Mouse (Mus musculus) heart, postnatal 10 days (tissue): ENCODE data around the gene Wdr46. TPM values are rescaled to one million over a fixed set of nuclear protein-coding genes. Genes with fewer than 3 reads are reported as not detected.
"Not testable (repeated sequence)": the region's sequence is repeated elsewhere in the genome, so short reads cannot be mapped to it uniquely, and the experiment has no call there.

Source experiments
- DNase-seq, 2 experiments: peaks; one replicate each; pipeline ENCODE4 v3.0.0; 2021
- intact Hi-C: fragments of 180-260 bp; cut with DNase I; formaldehyde crosslinking; loops from one replicate; pipeline ENCODE4 v1.15.1; 2025
- total RNA-seq, 2 experiments: library from RNA; stranded (reverse); gene quantifications; 2 replicates each; pipeline ENCODE4 v1.2.3; 2021

The Wdr46 gene
- 10 to 100 TPM; 12.4 to 12.6 TPM for total RNA-seq

DNA sequence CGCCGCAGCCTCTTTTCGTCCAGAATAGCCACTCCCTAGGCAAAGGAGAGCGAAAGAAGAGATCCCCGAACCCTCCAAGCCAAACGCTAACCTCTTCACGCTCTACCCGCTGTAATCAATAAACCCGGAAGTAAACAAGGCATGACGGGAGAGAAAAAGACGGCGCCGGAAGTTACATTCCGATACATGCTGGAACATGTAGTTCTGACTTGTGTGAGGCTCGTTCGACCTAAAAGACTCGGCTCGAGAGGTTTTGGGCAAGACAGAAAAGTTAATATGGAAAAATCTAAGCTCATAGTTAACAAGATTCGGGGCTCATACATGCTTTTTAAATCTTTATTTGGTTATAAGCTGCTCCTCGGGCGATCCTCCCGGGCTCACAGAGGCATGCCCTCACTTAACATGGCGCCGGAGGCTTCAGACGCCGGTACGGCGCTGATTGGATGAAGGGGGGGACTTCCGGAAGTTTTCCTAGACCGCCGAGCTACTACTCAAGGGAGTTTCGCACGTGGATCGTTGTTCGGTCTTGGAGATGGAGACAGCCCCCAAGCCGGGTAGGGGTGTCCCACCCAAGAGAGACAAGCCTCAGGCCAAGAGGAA, at the start of gene Wdr46, which contains the start of gene Pfdn6:
TSS of gene Wdr46 (plus strand) at position 455 of the 600 bp plus-strand sequence.
TSS of gene Pfdn6 (minus strand) at position 138 of the 600 bp plus-strand sequence.
- intact Hi-C loops, result no loop called here
- DNase-seq, result peak; percentile 91 to 93

DNA sequence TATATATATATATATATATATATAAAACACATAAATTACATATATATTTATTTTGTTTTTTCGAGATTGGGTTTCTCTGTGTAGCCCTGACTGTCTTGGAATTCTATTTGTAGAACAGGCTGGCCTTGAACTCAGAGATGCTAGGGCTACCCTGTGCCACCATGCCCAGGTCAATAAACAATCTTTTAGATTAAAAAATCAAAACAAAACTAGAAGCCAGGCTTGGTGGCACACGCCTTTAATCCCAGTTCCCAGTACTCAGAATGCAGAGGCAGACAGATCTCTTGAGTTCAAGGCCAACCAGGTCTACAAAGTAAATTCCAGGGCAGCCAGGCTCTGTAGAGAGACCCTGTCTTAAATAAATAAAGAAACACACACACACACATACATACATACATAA, 49.1 kb upstream of the Wdr46 start:
- no peak for DNase-seq

DNA sequence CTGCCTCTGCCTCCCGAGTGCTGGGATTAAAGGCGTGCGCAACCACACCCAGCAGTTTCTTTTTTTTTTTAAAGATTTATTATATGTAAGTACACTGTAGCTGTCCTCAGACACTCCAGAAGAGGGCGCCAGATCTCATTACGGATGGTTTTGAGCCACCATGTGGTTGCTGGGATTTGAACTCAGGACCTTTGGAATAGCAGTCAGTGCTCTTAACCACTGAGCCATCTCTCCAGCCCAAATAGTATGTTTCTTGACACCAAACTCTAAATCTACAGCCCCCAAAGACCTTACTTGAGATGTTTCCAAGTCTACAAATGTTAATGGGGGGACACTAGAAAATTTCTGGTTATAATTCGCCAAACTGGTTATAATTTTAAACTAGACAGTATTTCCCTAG, 48.6 kb upstream of the Wdr46 start:
- DNase-seq, intact Hi-C loops: not testable (repeated sequence)

More for the DNA sequence above, 49.1 kb upstream of the Wdr46 start:
- intact Hi-C loops, result no loop called here

DNA sequence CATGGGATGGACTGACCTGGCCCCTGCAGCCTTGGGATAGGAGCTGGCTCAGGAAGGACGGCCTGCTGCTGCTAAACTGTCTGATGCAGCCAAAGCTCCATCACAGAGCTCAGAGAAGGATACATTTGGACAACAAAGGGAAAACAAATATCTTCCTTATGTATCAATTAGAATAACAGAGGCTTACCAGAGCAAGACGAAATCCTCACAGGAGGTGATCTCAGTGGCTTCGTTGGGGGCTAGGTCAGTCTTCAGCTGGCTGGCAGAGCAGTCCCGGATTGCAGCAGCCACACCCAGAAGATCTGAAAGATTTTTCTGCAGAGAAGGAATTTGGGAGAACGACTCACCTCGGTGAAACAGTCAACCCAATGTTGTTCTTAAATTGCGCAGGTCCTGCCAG, 48.0 kb upstream of the Wdr46 start:
- DNase-seq, result no peak
- intact Hi-C loops, result no loop called here

DNA sequence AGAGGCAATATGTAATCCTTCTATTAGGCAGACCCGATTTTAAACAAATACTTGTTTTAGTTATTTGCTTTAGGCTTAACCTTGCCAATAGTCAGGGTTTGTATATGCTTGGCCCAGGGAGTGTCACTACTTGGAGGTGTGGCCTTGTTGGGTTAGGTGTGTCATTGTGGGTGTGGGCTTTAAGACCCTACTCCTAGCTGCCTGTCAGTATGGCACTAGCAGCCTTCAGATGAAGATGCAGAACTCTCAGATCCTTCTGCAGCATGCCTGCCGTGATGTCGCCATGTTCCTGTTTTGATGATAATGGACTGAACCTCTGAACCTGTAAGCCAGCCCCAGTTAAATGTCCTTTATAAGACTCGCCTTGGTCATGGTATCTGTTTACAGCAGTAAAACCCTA, 47.4 kb upstream of the Wdr46 start:
- intact Hi-C loops, DNase-seq: not testable (repeated sequence)

DNA sequence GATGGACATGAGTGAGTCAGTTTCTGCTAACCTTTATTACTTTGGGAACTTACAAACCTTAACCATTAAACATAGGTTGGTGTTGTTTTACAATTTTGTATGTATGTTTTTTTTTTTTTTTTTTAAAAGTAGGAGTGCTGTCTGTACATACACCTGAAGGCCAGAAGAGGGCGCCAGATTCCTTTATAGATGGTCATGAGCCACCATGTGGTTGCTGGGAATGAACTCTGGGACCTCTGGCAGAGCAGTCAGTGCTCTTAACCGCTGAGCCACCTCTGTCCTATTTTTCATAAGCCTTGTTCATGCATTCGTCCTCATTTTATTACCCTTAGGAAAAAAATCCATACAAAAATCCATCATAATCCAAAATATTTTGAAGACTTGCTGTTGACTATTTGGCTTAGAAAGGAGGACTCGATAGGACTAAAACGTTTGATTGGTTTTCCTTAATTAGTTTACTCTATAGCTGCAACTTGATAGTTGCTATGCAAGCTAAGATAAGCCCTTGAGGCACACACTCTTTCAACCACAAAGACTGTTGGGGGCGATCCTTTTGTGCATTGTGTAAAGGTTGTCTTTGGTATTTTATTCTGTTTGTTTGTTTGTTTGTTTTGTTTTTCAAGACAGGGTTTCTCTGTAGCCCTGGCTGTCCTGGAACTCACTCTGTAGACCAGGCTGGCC, 43.2 kb upstream of the Wdr46 start:
- intact Hi-C loops, result no loop called here

DNA sequence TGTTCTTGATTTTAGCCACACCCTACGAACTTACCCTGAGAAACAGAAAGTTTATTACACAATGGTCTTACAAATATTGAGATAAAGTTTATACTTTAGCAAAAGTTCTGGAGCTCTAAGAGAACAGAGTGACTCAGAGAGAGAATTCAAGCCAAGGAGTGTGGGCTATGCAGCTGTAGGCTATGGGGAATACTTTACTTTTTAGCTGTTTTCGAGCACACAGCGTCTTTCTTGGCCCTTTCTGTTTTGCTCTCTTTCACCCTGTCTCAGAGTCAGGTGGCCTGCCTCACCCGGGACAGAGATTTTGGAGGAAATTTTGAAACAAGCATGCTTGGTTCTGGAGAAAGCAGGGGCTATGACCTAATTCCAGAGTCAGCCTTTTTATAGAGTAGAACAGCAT, 42.3 kb upstream of the Wdr46 start:
- DNase-seq, intact Hi-C loops: not testable (repeated sequence)

More for the DNA sequence above, 43.2 kb upstream of the Wdr46 start:
- DNase-seq, result no peak

DNA sequence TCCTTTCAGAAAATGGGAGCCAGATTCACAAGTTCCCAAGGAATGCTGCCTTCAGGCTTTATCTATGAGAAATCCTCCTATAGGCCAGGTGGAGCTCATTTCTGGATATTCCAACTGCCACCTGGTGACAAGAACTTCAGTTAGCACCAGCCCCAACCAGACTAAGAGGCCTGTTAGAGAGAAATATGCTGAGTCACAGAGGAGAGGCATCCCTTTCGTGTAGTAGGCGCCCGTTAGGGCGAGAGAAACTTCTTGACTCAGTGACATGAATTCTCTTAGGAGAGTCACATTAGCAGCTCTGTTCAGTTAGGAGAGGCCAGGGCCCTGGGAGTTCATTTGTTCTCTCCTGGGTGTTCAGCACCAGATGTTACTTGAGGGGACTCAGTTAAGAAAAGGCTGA, 40.8 kb upstream of the Wdr46 start:
- intact Hi-C loops, result no loop called here
- no peak for DNase-seq

DNA sequence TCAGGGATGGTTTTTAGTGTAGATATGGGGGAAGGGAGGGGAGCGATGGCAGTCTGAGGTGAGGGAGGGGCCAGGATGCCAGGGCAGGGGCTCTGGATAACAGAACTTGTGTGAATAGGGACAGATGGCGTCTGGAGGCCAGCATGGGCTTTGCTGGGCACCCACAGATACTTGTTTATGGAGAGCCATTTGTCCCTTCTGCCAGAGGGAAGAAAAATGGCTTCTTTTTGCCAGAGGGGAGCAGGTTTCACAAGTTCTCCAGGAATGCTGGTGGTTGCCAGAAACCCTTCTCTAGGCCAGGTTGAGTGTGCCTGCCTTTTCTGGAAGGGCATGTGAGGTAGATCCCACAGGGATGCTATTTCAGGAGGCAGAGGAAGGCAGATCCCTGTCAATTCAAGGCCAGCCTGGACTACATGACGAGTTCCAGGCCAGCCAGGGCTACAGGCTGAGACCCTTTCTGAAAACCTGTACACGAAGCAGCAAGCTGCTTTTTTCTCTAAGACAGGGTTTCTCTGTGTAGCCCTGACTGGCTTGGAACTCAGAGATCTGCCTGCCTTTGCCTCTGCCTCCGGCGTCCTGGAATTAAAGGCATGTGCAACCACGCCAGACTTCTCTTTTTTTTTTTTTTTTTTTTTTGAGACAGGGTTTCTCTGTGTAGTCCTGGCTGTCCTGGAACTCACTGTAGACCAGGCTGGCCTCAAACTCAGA, 40.0 kb upstream of the Wdr46 start:
- DNase-seq, result no peak
- intact Hi-C loops, result no loop called here

DNA sequence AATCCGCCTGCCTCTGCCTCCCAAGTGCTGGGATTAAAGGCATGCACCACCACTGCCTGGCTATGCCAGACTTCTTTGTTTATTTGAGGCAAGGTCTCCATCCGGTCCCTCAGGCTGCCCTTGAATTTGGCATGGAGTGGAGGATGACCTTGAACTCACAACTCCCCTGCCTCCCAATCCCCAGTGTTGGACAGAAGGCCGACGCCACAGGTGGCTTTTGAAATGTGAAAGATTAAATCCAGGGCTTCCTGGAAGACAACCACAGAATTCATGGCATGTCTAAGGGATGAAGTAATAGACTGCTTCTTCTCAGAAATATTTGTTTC, 39.5 kb upstream of the Wdr46 start:
- no peak for DNase-seq
- intact Hi-C loops, result no loop called here

DNA sequence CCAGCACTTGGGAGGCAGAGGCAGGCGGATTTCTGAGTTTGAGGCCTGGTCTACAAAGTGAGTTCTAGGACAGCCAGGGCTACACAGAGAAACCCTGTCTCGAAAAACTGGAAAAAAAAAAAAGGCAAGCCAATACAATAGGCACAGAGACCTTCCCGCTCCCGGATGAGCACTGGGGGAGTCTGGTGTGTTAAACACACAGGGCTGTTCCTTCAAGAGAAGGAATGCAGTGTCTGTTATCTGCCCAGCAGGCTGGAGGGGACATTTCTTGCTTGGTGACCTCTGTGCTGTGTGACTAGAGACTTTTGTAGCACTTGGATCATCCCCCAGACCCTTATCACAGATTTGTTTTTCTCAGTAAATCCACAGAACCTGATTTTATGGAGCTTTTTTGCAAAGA, 38.8 kb upstream of the Wdr46 start:
- intact Hi-C loops, result no loop called here
- no peak for DNase-seq

DNA sequence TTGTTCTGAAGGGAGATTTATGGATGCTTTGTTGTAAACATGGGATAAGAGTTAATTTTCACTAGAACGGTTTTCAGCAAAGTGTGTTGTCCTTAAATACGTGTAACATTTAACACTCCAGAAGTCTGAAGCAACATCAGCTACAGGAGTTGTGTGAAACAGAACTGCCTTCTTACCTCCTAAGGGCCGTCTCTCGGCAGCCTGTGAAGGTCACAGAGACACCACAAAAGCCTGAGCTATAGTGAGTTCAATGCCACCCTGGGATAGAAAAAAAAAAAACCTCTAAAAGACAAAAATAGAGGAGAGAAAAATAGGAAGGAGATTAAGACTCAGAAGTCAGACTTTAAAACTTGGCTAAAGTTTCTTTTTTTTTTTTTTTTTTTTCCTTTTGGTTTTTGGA, 38.4 kb upstream of the Wdr46 start:
- intact Hi-C loops, result no loop called here
- no peak for DNase-seq

DNA sequence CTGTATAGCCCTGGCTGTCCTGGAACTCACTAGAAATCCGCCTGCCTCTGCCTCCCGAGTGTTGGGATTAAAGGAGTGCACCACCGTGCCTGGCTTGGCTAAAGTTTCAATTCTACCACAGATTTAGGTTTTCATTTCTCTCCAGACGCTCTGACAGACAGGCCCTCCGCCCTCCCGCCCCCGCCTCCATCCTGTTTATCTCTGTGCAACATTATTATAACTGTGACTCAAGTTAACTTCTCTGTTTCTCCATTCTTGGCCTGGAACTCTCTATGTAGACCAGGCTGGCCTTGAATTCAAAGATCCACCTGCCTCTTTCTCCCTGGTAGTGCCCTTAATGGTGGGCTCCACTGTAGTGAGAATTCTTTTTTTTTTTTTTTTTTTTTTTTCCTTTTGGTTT, 38.0 kb upstream of the Wdr46 start:
- no peak for DNase-seq
- intact Hi-C loops, result no loop called here

DNA sequence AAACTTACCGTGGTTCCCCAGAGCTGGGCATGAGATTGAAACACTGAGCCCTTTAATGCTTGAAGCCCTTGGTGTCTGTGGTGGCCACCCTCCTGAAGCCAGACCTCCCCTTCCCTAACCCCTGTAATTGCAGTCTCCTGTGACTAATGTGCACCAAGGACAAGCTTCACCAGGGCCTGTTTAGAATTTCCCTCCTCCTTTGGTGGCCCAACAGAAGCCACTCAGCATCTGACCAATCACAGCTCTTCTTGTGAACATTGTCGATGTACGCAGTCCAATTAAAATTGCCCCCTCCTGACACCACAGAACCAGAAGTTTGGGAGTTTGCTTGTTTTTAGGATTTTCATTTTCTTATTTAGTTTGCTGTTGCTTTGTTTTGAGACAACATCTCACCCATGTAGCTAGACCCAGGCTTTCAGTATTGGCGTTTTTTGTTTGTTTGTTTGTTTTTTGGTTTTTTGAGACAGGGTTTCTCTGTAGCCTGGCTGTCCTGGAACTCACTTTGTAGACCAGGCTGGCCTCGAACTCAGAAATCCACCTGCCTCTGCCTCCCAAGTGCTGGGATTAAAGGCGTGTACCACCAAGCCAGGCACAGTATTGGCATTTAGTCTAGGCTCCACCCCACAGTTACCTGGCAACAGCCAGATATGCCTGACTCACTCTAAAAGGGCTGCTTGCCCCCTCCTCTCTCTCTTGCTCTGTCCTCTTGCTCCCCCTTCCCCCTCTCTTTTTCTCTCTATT, 36.4 kb upstream of the Wdr46 start:
- DNase-seq, intact Hi-C loops: not testable (repeated sequence)

DNA sequence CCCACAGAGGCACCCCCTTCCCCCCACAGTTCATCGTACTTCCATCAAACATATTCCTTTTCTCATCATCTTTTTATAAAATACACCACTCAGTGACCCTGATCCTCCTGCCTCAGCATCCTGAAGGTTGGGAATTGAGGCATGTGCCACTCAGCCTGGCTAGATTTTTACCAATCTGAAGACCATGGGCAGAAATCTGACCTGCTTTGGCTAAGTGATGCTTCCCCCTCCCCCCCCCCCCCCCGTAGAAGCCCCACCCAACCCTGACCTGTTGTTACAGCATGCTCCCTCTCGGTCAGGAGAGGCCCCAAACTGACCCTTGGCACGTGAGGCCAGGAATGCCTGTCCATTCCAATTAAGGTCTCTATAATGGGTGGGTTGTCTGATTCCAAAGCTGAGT, 35.6 kb upstream of the Wdr46 start, which contains the start of gene Platr17:
TSS of gene Platr17 (plus strand) at position 301 of the 400 bp plus-strand sequence.
- intact Hi-C loops, DNase-seq: not testable (repeated sequence)

DNA sequence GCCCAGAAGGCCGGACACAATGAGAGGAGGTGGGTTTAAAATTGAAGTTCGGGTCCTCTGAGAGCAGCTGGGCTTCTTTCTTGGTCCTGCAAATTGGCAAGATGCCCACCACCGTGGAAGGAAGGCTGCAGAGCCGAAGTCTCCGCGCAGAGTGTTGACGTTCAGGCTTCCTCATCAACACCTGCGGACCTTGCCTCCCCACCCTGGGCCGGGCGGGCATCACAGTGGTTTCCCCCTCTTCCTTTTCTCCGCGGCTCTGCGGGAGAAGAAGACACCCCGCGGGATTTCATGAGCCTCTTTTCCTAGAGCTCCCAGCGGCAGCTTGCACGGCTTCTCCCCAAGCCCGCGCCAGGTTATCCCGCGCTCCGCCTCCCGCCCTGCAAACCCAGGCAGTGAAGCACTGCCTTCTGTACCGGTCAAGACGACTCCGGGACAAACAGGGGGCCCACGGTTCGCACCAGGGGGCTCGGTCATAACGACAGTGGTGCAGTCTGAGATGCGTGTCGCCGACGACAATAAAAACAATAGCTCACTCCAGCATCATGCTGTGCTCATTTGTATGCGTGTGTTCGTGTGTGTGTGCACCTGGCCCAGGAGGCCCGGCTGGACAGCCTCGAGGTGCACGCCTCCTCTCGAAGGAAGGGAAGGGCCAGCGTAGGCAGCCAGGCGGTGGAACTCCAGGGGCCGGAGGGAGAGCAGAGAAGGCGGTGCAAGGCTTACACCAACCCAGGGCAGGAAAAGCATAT, 32.0 kb upstream of the Wdr46 start:
- intact Hi-C loops, result no loop called here
- DNase-seq, result peak; percentile 50 to 56

DNA sequence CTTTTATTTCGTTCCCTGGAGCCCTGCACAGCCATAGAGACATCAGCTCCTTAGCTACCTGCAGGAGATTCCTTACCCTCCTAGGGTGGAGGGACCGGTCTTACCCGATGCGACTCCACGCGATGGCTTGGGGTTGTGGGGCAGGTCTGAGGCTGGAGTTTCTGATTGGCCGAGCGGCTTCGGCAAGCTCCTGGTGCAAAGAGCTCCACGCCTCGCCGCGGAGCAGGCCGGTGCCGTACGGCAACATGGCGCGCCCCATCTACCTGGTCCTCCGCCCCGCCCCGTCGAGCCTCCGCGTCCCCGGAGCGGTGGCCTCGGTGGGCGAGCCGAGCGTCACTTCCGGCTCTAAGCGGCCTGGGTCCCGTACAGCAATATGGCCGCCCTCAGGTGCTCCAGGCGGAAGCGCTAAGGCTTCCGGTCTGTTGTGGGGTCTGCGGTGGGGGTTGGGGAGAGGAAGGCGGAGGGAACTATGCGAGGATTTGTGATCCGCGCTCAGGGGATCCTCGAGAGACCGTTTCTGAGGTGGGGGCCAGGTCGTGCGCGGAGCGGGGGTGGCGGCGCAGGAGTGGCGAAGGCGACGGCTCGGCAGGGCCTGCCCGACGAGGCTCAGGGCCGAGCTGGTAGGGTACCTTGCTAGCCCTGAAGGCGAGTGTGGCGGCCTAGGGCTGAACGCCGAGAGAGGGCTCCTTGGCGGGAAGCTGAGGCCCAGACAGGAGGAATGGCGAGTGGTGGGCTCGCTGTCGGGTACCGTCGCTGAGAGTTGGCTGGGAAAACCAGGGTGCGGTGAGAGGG, 31.2 kb upstream of the Wdr46 start, which contains the start of gene Daxx:
TSS of gene Daxx (plus strand) at position 338 of the 792 bp plus-strand sequence.
- peak; percentile 99 for DNase-seq
- intact Hi-C loops, result no loop called here

DNA sequence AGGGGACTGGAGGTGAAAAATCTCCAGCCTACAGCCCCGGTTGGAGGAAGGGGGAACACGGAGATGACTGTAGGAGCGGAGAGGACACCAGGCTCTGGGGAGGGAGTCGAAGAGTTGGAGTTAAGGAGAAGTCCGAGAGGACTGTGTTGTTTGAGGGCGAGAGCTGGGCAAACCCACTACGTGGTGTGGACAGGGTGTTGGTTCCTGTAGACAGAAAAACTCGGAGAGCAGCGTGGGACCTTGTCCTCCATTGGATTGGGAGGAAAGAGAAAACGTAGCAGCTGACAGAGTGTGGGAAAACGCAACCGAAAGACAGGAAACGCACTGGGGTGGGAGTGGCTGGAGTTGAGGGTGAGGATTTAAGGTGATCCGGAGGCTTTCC, 30.6 kb upstream of the Wdr46 start:
- DNase-seq, result peak; percentile 65 to 66
- intact Hi-C loops, result no loop called here

DNA sequence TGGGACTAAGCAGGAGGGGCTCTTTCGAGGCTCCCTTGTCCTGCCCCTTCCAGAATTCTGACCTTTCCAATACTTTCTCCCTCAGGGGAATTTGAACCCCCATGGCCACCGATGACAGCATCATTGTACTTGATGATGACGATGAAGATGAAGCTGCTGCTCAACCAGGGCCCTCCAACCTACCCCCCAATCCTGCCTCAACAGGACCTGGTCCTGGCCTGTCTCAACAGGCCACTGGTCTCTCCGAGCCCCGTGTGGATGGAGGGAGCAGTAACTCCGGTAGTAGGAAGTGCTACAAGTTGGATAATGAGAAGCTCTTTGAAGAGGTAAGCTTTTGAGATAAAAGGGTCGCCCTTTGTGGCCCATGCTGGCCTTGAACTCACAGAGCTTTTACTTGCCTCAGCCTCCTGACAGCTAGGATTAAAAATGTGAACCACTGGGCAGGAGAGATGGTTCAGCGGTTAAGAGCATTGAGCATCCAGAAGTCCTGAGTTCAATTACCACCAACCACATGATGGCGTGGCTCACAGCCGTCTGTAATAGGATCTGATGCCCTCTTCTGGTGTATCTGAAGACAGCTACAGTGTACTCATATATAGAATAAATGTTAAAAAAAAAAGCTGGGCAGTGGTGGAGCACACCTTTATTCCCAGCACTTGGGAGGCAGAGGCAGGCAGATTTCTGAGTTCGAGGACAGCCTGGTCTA, 30.0 kb upstream of the Wdr46 start:
- intact Hi-C loops, result no loop called here
- no peak for DNase-seq
